Mouse (Mus musculus) central nervous system, embryonic 18 days (tissue): ENCODE data around the gene Sez6l. TPM values are rescaled to one million over a fixed set of nuclear protein-coding genes. Genes with fewer than 3 reads are reported as not detected.

Experiments
- polyA plus RNA-seq: library from polyadenylated mRNA; depleted of rRNA; stranded (reverse); fragments of >200 nt; gene quantifications from 2 replicates; pipeline ENCODE4 v1.2.3, GENCODE M21; 2012; rRNA removed

Sez6l gene
- 79.6 and 81.8 TPM in 2 replicates for polyA plus RNA-seq

GRCm38 (mm10) chr5:112576993-112577670 is at the start of gene Sez6l:
Gene Sez6l (minus strand): TSS chr5:112577185.

GRCm38 (mm10) chr5:112448747-112449440 is 128.1 kb downstream of the Sez6l start, which contains the start of gene Gm6588:
Gene Gm6588 (plus strand): TSS chr5:112449426.

DNA sequence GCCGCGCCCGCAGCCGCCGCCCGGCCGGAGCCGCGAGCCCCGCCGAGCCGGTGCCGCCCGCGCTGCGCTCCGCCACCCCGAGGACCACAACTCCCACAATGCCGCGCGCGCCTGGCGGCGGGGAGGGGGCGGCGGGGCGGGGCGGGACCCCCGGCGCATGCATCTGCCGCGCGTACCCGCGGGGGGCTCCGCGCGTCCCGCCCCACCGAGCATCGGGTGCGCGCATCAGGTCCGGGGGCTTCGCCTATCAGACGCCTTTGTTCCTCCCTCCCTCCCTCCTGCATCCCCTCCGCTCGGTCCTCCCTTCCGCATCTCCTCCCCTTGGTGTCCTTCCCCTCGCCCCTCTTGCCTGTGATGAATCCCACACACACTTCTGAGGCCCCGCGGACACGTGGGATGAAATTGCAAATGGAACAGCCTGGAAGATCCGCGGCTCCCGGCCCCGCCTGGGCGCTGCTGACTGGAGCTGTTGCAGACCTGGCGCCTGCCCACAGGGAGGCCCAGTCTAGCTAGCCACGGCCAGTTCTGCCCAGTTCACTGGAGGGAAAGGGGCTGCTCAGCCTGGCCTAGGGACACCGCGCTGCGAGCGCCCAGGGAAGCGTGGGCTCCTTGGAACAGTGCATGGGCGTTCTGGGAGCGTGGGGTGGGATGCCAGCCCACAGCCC is 182.1 kb downstream of the Sez6l start, which contains the start of gene Asphd2:
TSS of gene Asphd2 (minus strand) at position 88 of the 665 bp plus-strand sequence.

Other genes starting within 250 kb of the Sez6l start
- gene Srrd, start 234.1 kb downstream of the Sez6l start, polyA plus RNA-seq: 76.0 and 80.2 TPM in 2 replicates
- 53.6 and 55.9 TPM in 2 replicates for gene Hps4, start 234.1 kb downstream of the Sez6l start, polyA plus RNA-seq
- 0.05 TPM in 1 of 2 replicates, not detected in the other for gene Gm6583, start 221.2 kb downstream of the Sez6l start, polyA plus RNA-seq
- gene Asphd2, start 182.3 kb downstream of the Sez6l start, polyA plus RNA-seq: 118 and 122 TPM in 2 replicates
- not detected in 2 replicates for gene Gm6588, start 127.8 kb downstream of the Sez6l start, polyA plus RNA-seq